Mouse (Mus musculus): ENCODE measurements around the gene Adam19.
A peak's percentile ranks its signal among the peaks of the same experiment; 100 is the strongest.
"Not testable (repeated sequence)": the region's sequence is repeated elsewhere in the genome, so short reads cannot be mapped to it uniquely, and the experiment has no call there.

The Adam19 gene

DNA sequence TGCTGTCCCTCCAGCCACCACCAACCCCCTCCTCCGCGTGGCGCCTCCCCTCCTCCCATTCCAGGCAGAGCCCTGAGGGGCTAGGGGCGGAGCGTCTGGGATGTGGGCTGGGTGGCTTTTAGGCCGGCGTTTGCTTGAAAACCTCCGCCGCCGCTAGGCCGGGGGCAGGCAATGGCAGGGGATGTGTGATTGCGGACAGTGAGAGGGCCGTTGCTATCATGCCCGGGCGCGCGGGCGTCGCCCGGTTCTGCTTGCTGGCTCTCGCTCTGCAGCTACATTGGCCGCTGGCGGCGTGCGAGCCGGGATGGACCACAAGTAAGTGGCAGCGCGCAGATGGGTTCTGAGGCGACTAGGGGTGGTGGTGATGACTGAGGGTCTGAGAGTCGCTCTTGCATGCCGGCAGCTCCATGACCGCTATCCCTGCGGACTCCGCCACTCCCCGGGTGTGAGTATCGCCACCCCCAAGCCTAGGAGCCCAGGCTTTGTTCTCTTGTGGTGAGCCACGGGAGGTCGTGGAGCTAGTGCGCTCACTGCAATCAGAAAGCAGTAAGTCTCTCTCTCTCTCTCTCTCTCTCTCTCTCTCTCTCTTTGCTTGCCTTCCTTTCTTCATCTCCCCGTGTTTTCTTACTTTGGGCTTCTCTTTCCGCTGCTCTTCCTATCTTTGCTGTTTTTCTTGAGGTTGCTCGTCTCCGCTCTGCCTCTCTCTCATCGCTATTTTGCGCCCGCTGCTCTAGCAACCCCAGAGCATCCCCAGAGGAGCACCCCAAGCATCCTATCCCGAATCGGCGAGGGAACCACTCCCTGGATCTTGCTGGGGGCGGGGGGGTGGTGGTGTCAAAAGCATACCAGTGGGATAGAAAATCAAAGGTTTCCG is at the start of gene Adam19:
Gene Adam19 (plus strand): TSS at position 97 of the 874 bp plus-strand sequence.
- DNase-seq (ENCODE audit: low spot score in 2 of 2) = peak in 1 of 2 experiments; percentile 39

- peak in 1 of 2 experiments; percentile 34 for DNase-seq (ENCODE audit: low spot score in 2 of 2)
These were observed 39.7 kb upstream of the Adam19 start for GRCm38 (mm10) chr11:46016061-46016460.

DNA sequence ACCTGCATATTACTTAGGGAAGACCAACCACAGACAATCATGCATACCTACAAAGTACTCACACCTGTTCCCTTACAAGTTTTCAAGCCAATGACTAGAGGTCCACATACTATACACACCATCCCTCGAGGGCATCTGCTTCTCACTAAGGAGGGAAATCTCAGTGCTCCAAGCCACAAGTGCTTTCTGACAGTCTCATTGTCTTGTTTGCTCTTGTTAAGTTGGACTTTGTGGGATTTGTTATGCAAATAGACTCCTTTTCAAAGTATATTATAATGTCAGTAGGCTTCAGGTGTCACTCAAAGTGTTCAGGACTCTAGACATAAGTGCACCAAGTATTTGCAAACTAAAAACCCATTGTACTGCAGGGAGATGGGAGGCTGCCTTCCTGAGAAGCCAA is 35.5 kb upstream of the Adam19 start:
- no peak for DNase-seq (ENCODE audit: low spot score in 2 of 2)

- no peak for DNase-seq (ENCODE audit: low spot score in 2 of 2)
These were observed 33.9 kb upstream of the Adam19 start for GRCm38 (mm10) chr11:46021850-46022249.

DNA sequence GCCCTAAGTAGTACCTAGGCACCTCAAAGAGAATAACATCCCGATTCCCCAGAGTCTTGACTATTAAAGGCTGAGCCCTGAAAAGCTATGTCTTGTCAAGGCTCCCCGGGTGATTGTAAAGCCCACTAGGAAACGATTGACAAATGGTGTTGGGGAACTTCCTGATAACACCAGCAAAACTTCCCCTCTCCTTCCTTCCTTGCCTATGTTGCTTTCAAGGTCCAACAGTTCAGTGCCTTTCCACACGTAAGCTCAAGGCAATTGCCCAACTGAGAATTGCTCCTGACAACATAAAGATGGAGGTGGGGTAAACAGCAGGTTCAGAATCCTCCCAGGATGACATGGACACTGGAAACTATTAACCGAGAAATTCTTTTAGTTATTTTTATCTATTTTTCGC is 32.8 kb upstream of the Adam19 start:
- no peak for DNase-seq (ENCODE audit: low spot score in 2 of 2)

DNA sequence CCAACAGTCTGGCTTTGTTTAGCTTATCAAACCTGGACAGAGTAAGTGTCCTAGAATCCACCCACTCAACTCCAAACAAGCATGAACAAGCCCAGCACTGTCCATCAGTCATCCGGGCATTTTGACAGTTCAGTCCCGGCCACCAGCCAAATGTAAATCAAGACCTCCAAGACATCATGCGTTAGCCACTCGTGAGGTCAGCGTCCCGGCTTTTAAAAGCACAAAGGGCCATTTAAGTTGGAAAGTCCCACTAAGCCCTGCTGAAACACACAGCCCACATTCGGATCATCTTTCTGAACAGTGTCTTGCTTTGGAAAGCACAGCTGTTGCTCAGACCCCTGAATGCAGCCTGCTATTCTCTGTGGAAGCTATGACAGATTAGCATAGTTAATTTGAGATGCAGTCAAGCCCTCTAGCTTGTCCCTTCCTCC is 29.8 kb upstream of the Adam19 start:
- no peak for DNase-seq (ENCODE audit: low spot score in 2 of 2)

- no peak for DNase-seq (ENCODE audit: low spot score in 2 of 2)
These were observed 27.6 kb upstream of the Adam19 start for GRCm38 (mm10) chr11:46027952-46028814.

- DNase-seq (ENCODE audit: low spot score in 2 of 2) = no peak
These were observed 26.3 kb upstream of the Adam19 start for GRCm38 (mm10) chr11:46029485-46029884.

DNA sequence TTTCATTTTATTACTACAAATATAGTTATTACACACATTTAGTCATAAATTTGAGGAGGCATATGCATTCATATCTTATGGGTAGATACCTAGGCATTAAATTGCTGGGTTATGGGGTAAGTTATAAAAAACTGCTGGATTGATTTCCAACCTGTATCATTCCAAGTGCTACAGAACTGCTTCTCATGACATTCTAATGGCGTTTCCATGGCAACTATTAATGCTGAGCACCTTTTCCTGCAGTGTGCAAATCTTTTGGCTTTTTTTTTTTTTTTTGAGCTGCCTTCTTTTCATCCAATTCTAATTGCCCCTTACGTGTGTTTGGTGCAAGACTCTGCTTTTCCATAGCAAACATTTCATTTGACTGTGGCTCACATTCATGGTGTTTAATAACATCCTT is 25.8 kb upstream of the Adam19 start:
- no peak for DNase-seq (ENCODE audit: low spot score in 2 of 2)

GRCm38 (mm10) chr11:46031470-46031869 is 24.3 kb upstream of the Adam19 start:
- DNase-seq (ENCODE audit: low spot score in 2 of 2) = peak in 1 of 2 experiments; percentile 12

GRCm38 (mm10) chr11:46032956-46033355 is 22.8 kb upstream of the Adam19 start:
- DNase-seq (ENCODE audit: low spot score in 2 of 2) = no peak

DNA sequence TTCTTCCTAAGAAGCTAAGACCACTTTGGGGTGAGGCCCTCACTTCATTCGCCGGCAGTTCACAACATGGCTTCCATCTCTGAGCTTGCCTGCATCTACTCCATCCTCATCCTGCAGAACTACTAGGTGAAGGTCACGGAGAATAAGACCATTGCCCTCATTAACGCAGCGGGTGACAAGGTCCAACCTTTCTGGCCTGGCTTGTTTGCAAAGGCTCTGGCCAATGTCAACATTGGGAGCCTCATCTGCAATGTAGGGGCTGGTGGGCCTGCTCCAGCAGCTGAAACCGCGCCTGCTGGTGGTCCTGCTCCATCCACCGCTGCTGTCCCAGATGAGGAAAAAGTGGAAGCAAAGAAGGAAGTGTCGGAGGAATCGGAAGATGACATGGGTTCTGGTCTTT is 19.4 kb upstream of the Adam19 start:
- no peak for DNase-seq (ENCODE audit: low spot score in 2 of 2)

GRCm38 (mm10) chr11:46038901-46039300 is 16.9 kb upstream of the Adam19 start:
- DNase-seq (ENCODE audit: low spot score in 2 of 2) = no peak

- no peak for DNase-seq (ENCODE audit: low spot score in 2 of 2)
These were observed 16.5 kb upstream of the Adam19 start for GRCm38 (mm10) chr11:46039335-46039734.

DNA sequence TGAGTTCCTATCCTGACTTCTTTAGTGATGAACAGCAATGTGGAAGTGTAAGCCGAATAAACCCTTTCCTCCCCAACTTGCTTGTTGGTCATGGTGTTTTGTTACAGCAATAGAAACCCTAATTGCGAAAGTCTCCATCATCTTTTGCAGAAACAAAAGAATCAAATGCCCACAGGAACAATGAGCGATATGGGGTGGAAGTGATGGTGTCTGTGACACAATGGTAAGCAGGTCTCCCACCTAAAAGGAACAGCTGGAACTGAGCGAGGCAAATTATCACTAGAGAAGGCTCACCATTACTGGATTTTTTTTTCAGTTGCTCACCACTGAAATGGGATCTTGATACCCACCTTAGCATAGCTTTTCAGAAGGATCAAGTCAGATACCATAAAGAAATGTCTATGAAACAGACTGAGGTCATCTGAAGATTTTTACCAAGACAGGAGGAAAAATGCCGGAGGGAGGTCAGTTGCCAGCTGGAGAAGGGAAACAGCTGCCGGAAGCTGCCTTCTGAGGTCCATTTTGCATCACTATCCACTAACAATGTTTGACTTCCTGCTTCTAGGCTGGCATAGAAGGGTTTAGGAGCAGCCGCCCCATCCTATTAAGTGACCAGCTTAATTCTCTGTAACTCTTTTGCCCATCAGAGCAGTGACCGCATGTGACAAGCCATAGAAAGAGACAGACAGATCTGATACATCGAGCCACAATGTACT is 14.8 kb upstream of the Adam19 start:
- DNase-seq (ENCODE audit: low spot score in 2 of 2) = no peak

- no peak for DNase-seq (ENCODE audit: low spot score in 2 of 2)
These were observed 14.1 kb upstream of the Adam19 start for GRCm38 (mm10) chr11:46041607-46042267.

DNA sequence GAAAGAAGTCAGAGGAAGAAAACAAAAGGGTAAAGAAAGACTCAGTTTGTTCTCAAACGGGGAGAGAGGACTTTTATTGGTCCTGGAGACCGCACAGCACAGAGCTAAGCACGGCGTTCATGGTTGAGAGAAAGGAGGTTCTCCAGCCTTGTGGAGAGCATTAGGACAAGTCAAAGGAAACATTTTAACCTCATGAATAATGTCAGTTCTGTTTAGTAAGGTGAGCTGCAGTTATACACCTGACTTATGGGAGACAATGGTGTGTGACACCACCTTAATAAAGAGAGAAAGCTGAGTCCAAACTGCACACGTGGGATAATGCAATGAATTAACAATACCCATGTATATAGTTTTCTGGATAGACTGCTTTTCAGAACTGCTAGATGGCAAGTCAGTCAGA is 11.0 kb upstream of the Adam19 start:
- no peak for DNase-seq (ENCODE audit: low spot score in 2 of 2)

DNA sequence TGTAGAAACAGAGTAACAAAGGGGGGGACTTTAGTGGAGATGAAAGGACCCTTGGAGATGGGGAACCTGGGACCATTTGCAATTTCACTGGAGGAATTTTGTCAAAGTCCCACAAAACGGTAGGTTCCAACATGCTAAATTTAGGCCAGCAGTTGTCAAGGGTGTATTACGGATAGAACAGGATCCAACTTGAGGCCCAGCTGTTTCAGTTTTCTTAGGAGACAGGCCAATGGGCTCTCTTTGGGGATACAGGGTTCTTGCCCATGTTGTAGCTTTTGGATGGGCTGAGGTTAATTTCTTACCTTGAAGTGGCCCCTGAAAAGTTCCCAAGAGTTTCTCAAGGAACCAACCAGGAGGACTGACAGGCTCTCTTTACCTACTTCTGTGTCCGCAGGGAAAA is 8.5 kb upstream of the Adam19 start:
- DNase-seq (ENCODE audit: low spot score in 2 of 2) = no peak

GRCm38 (mm10) chr11:46052105-46052659 is 3.6 kb upstream of the Adam19 start, which contains the start of gene Gm12166:
Gene Gm12166 (minus strand): TSS chr11:46052321.
- peak in 1 of 2 experiments; percentile 50 for DNase-seq (ENCODE audit: low spot score in 2 of 2)

DNA sequence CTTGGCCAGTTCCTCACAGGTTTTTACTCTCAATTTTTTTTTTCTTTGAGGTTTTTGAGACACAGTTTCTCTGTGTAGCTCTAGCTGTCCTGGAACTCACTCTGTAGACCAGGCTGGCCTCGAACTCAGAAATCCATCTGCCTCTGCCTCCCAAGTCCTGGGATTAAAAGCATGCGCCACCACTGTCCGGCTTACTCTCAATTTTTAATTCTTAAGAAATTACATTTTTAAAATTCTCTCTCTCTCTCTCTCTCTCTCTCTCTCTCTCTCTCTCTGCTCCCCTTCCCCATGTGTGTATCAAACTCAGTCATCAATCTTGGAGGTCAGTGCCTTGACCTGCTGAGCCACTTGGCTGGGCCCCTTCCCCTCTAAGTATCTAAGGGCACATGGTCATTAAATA is 2.3 kb upstream of the Adam19 start:
- DNase-seq (ENCODE audit: low spot score in 2 of 2) = not testable (repeated sequence)

DNA sequence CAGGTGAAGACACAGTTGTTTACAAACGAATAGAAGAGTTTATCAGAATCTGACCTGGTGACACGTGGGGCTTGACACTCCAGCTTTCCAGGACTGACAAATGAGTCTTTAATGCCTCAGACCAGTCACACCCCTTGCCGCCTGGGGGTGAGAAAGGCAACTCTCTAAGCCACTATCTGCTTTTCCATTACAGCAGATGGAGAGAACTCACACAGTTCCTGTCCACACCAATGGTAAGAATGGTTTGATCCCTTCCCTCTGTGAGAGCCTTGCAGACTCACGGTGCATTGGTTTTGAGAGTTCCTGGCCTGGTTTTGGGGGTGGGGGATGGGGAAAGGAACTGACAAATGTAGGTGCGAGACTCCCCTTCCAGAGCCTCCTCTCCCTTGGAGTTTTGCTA is 1.5 kb upstream of the Adam19 start:
- no peak for DNase-seq (ENCODE audit: low spot score in 2 of 2)

Data from natural killer cell, adult 2 months (primary cell).